ENCODE assay signal across 26 mouse cellular contexts in genomic region chr6:31520486-31521215, GRCm38 (mm10). TPM values are rescaled to one million over a fixed set of nuclear protein-coding genes. Genes with fewer than 3 reads are reported as not detected.
A peak's percentile ranks its signal among the peaks of the same experiment; 100 is the strongest.
DNase-seq lines count a peak whose midpoint lies in the region; ATAC-seq lines count a peak whose summit lies in the region.
"Had no signal": no experiment of that assay in that cellular context is flagged by ENCODE, and none has a peak within 500 bp of the region (broad histone marks: within the 10 kb centered on the region; RNA-seq: fewer than 3 reads in every experiment).

No protein-coding gene starts in this region.

- no peak overlapping the region for H3K9ac ChIP-seq in hindbrain, embryonic 13.5 days
- H3K9ac ChIP-seq in hindbrain, embryonic 12.5 days = no peak overlapping the region
- no peak overlapping the region for H3K9ac ChIP-seq in limb, embryonic 12.5 days (replicated peaks)
- H3K9ac ChIP-seq in neural tube, embryonic 13.5 days = no peak overlapping the region
- H3K9ac ChIP-seq in forebrain, embryonic 13.5 days = no peak overlapping the region
- H3K9ac ChIP-seq: limb, embryonic 15.5 days; liver, embryonic 15.5 days; lung, embryonic 15.5 days had no signal

- no peak overlapping the region for H3K4me3 ChIP-seq in hindbrain, embryonic 13.5 days
- no peak overlapping the region for H3K4me3 ChIP-seq in hindbrain, embryonic 12.5 days
- no peak overlapping the region for H3K4me3 ChIP-seq in limb, embryonic 12.5 days (replicated peaks)
- no peak overlapping the region for H3K4me3 ChIP-seq in limb, embryonic 10.5 days
- H3K4me3 ChIP-seq in neural tube, embryonic 13.5 days = no peak overlapping the region
- H3K4me3 ChIP-seq in forebrain, embryonic 13.5 days = no peak overlapping the region
- H3K4me3 ChIP-seq: limb, embryonic 15.5 days; liver, embryonic 15.5 days; lung, embryonic 15.5 days had no signal

- no peaks in the 10 kb centered on the region for H3K9me3 ChIP-seq in hindbrain, embryonic 13.5 days
- H3K9me3 ChIP-seq in hindbrain, embryonic 12.5 days (replicated peaks) = no peaks in the 10 kb centered on the region
- H3K9me3 ChIP-seq in limb, embryonic 12.5 days = no peaks in the 10 kb centered on the region
- H3K9me3 ChIP-seq in limb, embryonic 10.5 days (replicated peaks) = no peaks in the 10 kb centered on the region
- H3K9me3 ChIP-seq in neural tube, embryonic 13.5 days = no peaks in the 10 kb centered on the region
- no peaks in the 10 kb centered on the region for H3K9me3 ChIP-seq in forebrain, embryonic 13.5 days (replicated peaks)
- H3K9me3 ChIP-seq: limb, embryonic 15.5 days; liver, embryonic 15.5 days; lung, embryonic 15.5 days had no signal

- H3K36me3 ChIP-seq in hindbrain, embryonic 13.5 days = peaks cover 35% of the 10 kb centered on the region
- H3K36me3 ChIP-seq in hindbrain, embryonic 12.5 days = peaks cover 23% of the 10 kb centered on the region
- H3K36me3 ChIP-seq in limb, embryonic 12.5 days = no peaks in the 10 kb centered on the region; the same call in 1 of the 2 replicates
- H3K36me3 ChIP-seq in limb, embryonic 10.5 days = peaks cover 3% of the 10 kb centered on the region; the same call in 1 of the 2 replicates
- peaks cover 42% of the 10 kb centered on the region for H3K36me3 ChIP-seq in neural tube, embryonic 13.5 days
- peaks cover 47% of the 10 kb centered on the region for H3K36me3 ChIP-seq in forebrain, embryonic 13.5 days (ENCODE audit: poor library complexity, severe bottlenecking)
- H3K36me3 ChIP-seq: limb, embryonic 15.5 days had no signal

- no peaks in the 10 kb centered on the region for H3K27me3 ChIP-seq in hindbrain, embryonic 13.5 days
- H3K27me3 ChIP-seq in hindbrain, embryonic 12.5 days = no peaks in the 10 kb centered on the region
- H3K27me3 ChIP-seq in limb, embryonic 12.5 days = no peaks in the 10 kb centered on the region
- no peaks in the 10 kb centered on the region for H3K27me3 ChIP-seq in limb, embryonic 10.5 days (ENCODE audit: low read depth, poor library complexity, severe bottlenecking)
- H3K27me3 ChIP-seq in neural tube, embryonic 13.5 days = no peaks in the 10 kb centered on the region
- H3K27me3 ChIP-seq in forebrain, embryonic 13.5 days = no peaks in the 10 kb centered on the region
- H3K27me3 ChIP-seq: limb, embryonic 15.5 days; liver, embryonic 15.5 days; lung, embryonic 15.5 days; Patski had no signal

- ATAC-seq in hindbrain, embryonic 13.5 days (ENCODE audit: low FRiP score) = no peak
- ATAC-seq in hindbrain, embryonic 12.5 days (ENCODE audit: low FRiP score) = no peak
- ATAC-seq in limb, embryonic 12.5 days (ENCODE audit: insufficient number of reproducible peaks, insufficient read depth, low FRiP score, low TSS enrichment, low read depth) = no peak
- no peak for ATAC-seq in neural tube, embryonic 13.5 days (ENCODE audit: low read depth)
- ATAC-seq in forebrain, embryonic 13.5 days = no peak
- ATAC-seq: forebrain, embryonic 14.5 days; intestine, postnatal 0 days; Patski had no signal

- peaks cover 30% of the 10 kb centered on the region for H3K4me1 ChIP-seq in hindbrain, embryonic 13.5 days (replicated peaks)
- H3K4me1 ChIP-seq in hindbrain, embryonic 12.5 days = peaks cover 9% of the 10 kb centered on the region; the same call in 1 of the 2 replicates
- H3K4me1 ChIP-seq in limb, embryonic 12.5 days (replicated peaks) = 0 out of 2 replicates have a peak, but pooled peaks cover 5% of the 10 kb centered on the region
- H3K4me1 ChIP-seq in limb, embryonic 10.5 days = peaks cover 14% of the 10 kb centered on the region
- H3K4me1 ChIP-seq in neural tube, embryonic 13.5 days (replicated peaks) = peaks cover 10% of the 10 kb centered on the region
- H3K4me1 ChIP-seq in forebrain, embryonic 13.5 days = 0 out of 2 replicates have a peak, but pooled peaks cover 3% of the 10 kb centered on the region
- H3K4me1 ChIP-seq: limb, embryonic 15.5 days had no signal

- no peak overlapping the region for H3K4me2 ChIP-seq in hindbrain, embryonic 13.5 days
- no peak overlapping the region for H3K4me2 ChIP-seq in hindbrain, embryonic 12.5 days (replicated peaks)
- no peak overlapping the region for H3K4me2 ChIP-seq in limb, embryonic 12.5 days
- no peak overlapping the region for H3K4me2 ChIP-seq in neural tube, embryonic 13.5 days
- H3K4me2 ChIP-seq in forebrain, embryonic 13.5 days = no peak overlapping the region
- H3K4me2 ChIP-seq: limb, embryonic 15.5 days; liver, embryonic 15.5 days; lung, embryonic 15.5 days; midbrain, embryonic 11.5 days had no signal

- peak overlapping the region; percentile 14; the same call in 1 of the 2 replicates for H3K27ac ChIP-seq in hindbrain, embryonic 13.5 days
- H3K27ac ChIP-seq in hindbrain, embryonic 12.5 days = no peak overlapping the region
- peak overlapping the region; percentile 23; the same call in 1 of the 2 replicates for H3K27ac ChIP-seq in limb, embryonic 12.5 days
- no peak overlapping the region for H3K27ac ChIP-seq in limb, embryonic 10.5 days
- 0 out of 2 replicates have a peak overlapping the region, but pooled peaks have one; percentile 42 for H3K27ac ChIP-seq in neural tube, embryonic 13.5 days (replicated peaks)
- H3K27ac ChIP-seq in forebrain, embryonic 13.5 days = no peak overlapping the region
- H3K27ac ChIP-seq: limb, embryonic 15.5 days; lung, embryonic 15.5 days; stomach, postnatal 0 days had no signal

- 82% methylated on average over 7 of the region's 7 CpGs for WGBS in hindbrain, embryonic 13.5 days
- 81% methylated on average over 7 of the region's 7 CpGs for WGBS in hindbrain, embryonic 12.5 days
- 66% methylated on average over 7 of the region's 7 CpGs for WGBS in limb, embryonic 12.5 days
- 81% methylated on average over 7 of the region's 7 CpGs for WGBS in limb, embryonic 10.5 days
- 75% methylated on average over 7 of the region's 7 CpGs for WGBS in neural tube, embryonic 13.5 days
- 82% methylated on average over 7 of the region's 7 CpGs for WGBS in forebrain, embryonic 13.5 days

- DNase-seq in limb, embryonic 10.5 days (ENCODE audit: low spot score) = no peak
- no peak for DNase-seq in neural tube, embryonic 10.5 days (ENCODE audit: extremely low spot score, low spot score)
- DNase-seq: adrenal gland, postnatal 14 days; cerebellum, adult 11 months; cerebellum, adult 9-10 months; cerebellum, postnatal 36 days; gastrocnemius, postnatal 36 days; heart, postnatal 4 days; kidney, adult 9 months; kidney, postnatal 10 days; right cerebral cortex, postnatal 4 days; thymus, adult 2 months; thymus, postnatal 4 days had no signal

RNA-seq across cellular contexts. Expression of gene Podxl, which starts 43.1 kb away (rescaled TPM):
- polyA plus RNA-seq in hindbrain, embryonic 13.5 days (2015; fragmentation: Nextera tagmentation; extraction: Ambion mirVana) = 13.4 and 14.1 TPM in 2 replicates
- polyA plus RNA-seq in hindbrain, embryonic 12.5 days (2016; fragmentation: Nextera tagmentation; extraction: Ambion mirVana) = 15.6 and 15.7 TPM in 2 replicates
- polyA plus RNA-seq in limb, embryonic 12.5 days (2016; fragmentation: Nextera tagmentation; extraction: Ambion mirVana) = 5.8 and 7.3 TPM in 2 replicates
- 12.1 and 14.0 TPM in 2 replicates for polyA plus RNA-seq in limb, embryonic 10.5 days (2016; fragmentation: Nextera tagmentation; extraction: Ambion mirVana)
- 14.8 and 15.3 TPM in 2 replicates for polyA plus RNA-seq in neural tube, embryonic 13.5 days (2015; fragmentation: Nextera tagmentation; extraction: Ambion mirVana)
- 13.2 and 15.9 TPM in 2 replicates for polyA plus RNA-seq in forebrain, embryonic 13.5 days (2015; fragmentation: Nextera tagmentation; extraction: Ambion mirVana)

Comparison
In these comparisons a context has a peak if more than half of its experiments do, and no peak if none do; other contexts are left out.
1. H3K27ac ChIP-seq: peak in hindbrain, embryonic 13.5 days (single experiment), limb, embryonic 12.5 days (single experiment) and neural tube, embryonic 13.5 days (single experiment); none in hindbrain, embryonic 12.5 days (single experiment), limb, embryonic 10.5 days (single experiment) and forebrain, embryonic 13.5 days (single experiment).